ENCODE assay signal across 22 mouse cellular contexts in the genomic region with DNA sequence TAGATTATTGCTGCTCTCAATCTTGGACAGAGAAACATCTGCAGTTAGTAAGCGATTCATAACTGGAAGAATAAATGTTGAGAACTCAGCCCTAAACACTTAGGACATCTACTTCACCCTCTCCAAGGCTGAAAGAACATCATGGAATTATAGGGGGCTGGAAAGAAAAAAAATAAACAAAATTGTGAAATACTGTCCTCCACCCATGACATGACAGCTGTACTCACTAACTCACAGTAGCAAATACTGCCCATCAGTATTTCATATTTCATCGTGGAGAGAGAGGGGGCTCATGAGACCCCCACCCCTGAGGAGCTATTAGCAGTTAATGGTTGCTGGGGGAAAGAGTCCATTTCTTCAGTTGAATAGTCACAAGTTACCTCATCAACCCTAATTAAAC. TPM values are rescaled to one million over a fixed set of nuclear protein-coding genes. Genes with fewer than 3 reads are reported as not detected.
DNase-seq lines count a peak whose midpoint lies in the region; ATAC-seq and TF ChIP-seq lines count a peak whose summit lies in the region.
"Had no signal": no experiment of that assay in that cellular context is flagged by ENCODE, and none has a peak within 500 bp of the region (broad histone marks: within the 10 kb centered on the region; RNA-seq: fewer than 3 reads in every experiment).

No protein-coding gene starts in this region.

- H3K4me1 ChIP-seq in lung, embryonic 14.5 days (ENCODE audit: insufficient read depth) = no peaks in the 10 kb centered on the region
- no peaks in the 10 kb centered on the region for H3K4me1 ChIP-seq in lung, embryonic 16.5 days (replicated peaks; ENCODE audit: control insufficient read depth, insufficient read depth, low read length)
- no peaks in the 10 kb centered on the region for H3K4me1 ChIP-seq in midbrain, embryonic 11.5 days (ENCODE audit: control insufficient read depth, insufficient read depth, low read length)
- H3K4me1 ChIP-seq in midbrain, postnatal 0 days (ENCODE audit: insufficient read depth, low read length) = no peaks in the 10 kb centered on the region
- H3K4me1 ChIP-seq: embryonic facial prominence, embryonic 13.5 days; embryonic facial prominence, embryonic 15.5 days; forebrain, embryonic 10.5 days; forebrain, embryonic 12.5 days had no signal

- H3K9me3 ChIP-seq in lung, embryonic 14.5 days (ENCODE audit: low read depth, low read length) = no peaks in the 10 kb centered on the region
- H3K9me3 ChIP-seq in lung, embryonic 16.5 days (ENCODE audit: control insufficient read depth, low read length) = no peaks in the 10 kb centered on the region
- H3K9me3 ChIP-seq in midbrain, embryonic 11.5 days (ENCODE audit: control insufficient read depth, low read length) = no peaks in the 10 kb centered on the region
- no peaks in the 10 kb centered on the region for H3K9me3 ChIP-seq in midbrain, postnatal 0 days (ENCODE audit: low read length)
- H3K9me3 ChIP-seq: embryonic facial prominence, embryonic 13.5 days; embryonic facial prominence, embryonic 15.5 days; forebrain, embryonic 10.5 days; forebrain, embryonic 12.5 days had no signal

- H3K27ac ChIP-seq in lung, embryonic 14.5 days (ENCODE audit: low read depth) = no peak overlapping the region
- H3K27ac ChIP-seq in lung, embryonic 16.5 days (ENCODE audit: low read length) = no peak overlapping the region
- no peak overlapping the region for H3K27ac ChIP-seq in midbrain, embryonic 11.5 days (ENCODE audit: low read depth, low read length)
- H3K27ac ChIP-seq in midbrain, postnatal 0 days (ENCODE audit: low read depth, low read length) = no peak overlapping the region
- H3K27ac ChIP-seq: embryonic facial prominence, embryonic 13.5 days; embryonic facial prominence, embryonic 15.5 days; forebrain, embryonic 10.5 days; forebrain, embryonic 12.5 days had no signal

- 54% methylated on average over 2 of the region's 2 CpGs for WGBS in lung, embryonic 14.5 days
- 45% methylated on average over 2 of the region's 2 CpGs for WGBS in lung, embryonic 16.5 days
- 91% methylated on average over 2 of the region's 2 CpGs for WGBS in midbrain, embryonic 11.5 days
- WGBS in midbrain, postnatal 0 days = 95% methylated on average over 2 of the region's 2 CpGs

- H3K4me3 ChIP-seq in lung, embryonic 14.5 days (ENCODE audit: low read depth, low read length) = no peak overlapping the region
- no peak overlapping the region for H3K4me3 ChIP-seq in lung, embryonic 16.5 days (ENCODE audit: low read length)
- no peak overlapping the region for H3K4me3 ChIP-seq in midbrain, embryonic 11.5 days (ENCODE audit: low read depth, low read length)
- no peak overlapping the region for H3K4me3 ChIP-seq in midbrain, postnatal 0 days (ENCODE audit: low read depth, low read length)
- H3K4me3 ChIP-seq: embryonic facial prominence, embryonic 13.5 days; embryonic facial prominence, embryonic 15.5 days; erythroblast, embryonic 14.5 days; forebrain, embryonic 10.5 days; forebrain, embryonic 12.5 days had no signal

- peak; percentile 13 for DNase-seq in lung, embryonic 14.5 days
- DNase-seq in lung, adult 18-20 months = no peak
- no peak for DNase-seq in lung, postnatal 36 days
- peak; percentile 21 for DNase-seq in midbrain, embryonic 11.5 days (ENCODE audit: low spot score, missing footprints)
- no peak for DNase-seq in midbrain, postnatal 0 days (ENCODE audit: low spot score)
- DNase-seq: adrenal gland, adult 2 months; adrenal gland, postnatal 10 days; adrenal gland, postnatal 25 days; cerebellum, adult 11 months; cerebellum, adult 18-20 months; cerebellum, adult 8-10 months; cerebellum, adult 9-11 months; cerebellum, postnatal 14 days; cerebellum, postnatal 36 days; embryo, embryonic 11 days had no signal

- TF ChIP-seq CTCF in lung, embryonic 14.5 days (IDR thresholded peaks at IDR 0.05; ENCODE audit: low read depth) = no peak
- TF ChIP-seq CTCF in midbrain, postnatal 0 days (IDR thresholded peaks at IDR 0.05) = no peak

- 0 out of 2 replicates have a peak, but pooled peaks cover 4% of the 10 kb centered on the region for H3K36me3 ChIP-seq in lung, embryonic 14.5 days (ENCODE audit: insufficient read depth)
- H3K36me3 ChIP-seq in lung, embryonic 16.5 days (ENCODE audit: control insufficient read depth, insufficient read depth, low read length) = no peaks in the 10 kb centered on the region
- no peaks in the 10 kb centered on the region for H3K36me3 ChIP-seq in midbrain, embryonic 11.5 days (ENCODE audit: control insufficient read depth, insufficient read depth, low read length)
- H3K36me3 ChIP-seq in midbrain, postnatal 0 days (ENCODE audit: insufficient read depth, low read length) = no peaks in the 10 kb centered on the region
- H3K36me3 ChIP-seq: embryonic facial prominence, embryonic 15.5 days had no signal

- ATAC-seq in lung, embryonic 14.5 days (ENCODE audit: insufficient read depth) = no peak
- ATAC-seq in lung, embryonic 16.5 days (ENCODE audit: low read depth) = peak; percentile 57; the same call in 1 of the 2 replicates
- no peak for ATAC-seq in midbrain, embryonic 11.5 days (ENCODE audit: low FRiP score)
- ATAC-seq in midbrain, postnatal 0 days (ENCODE audit: low FRiP score) = no peak
- ATAC-seq: forebrain, embryonic 14.5 days had no signal

- H3K9ac ChIP-seq in lung, embryonic 14.5 days = no peak overlapping the region
- H3K9ac ChIP-seq in lung, embryonic 16.5 days (ENCODE audit: low read length) = no peak overlapping the region
- no peak overlapping the region for H3K9ac ChIP-seq in midbrain, embryonic 11.5 days (ENCODE audit: low read length)
- no peak overlapping the region for H3K9ac ChIP-seq in midbrain, postnatal 0 days (replicated peaks; ENCODE audit: low read length, poor library complexity, severe bottlenecking)
- H3K9ac ChIP-seq: embryonic facial prominence, embryonic 13.5 days; embryonic facial prominence, embryonic 15.5 days; forebrain, embryonic 12.5 days had no signal

- H3K27me3 ChIP-seq in lung, embryonic 14.5 days (ENCODE audit: insufficient read depth, low read length) = no peaks in the 10 kb centered on the region
- no peaks in the 10 kb centered on the region for H3K27me3 ChIP-seq in lung, embryonic 16.5 days (ENCODE audit: control insufficient read depth, insufficient read depth, low read depth, low read length)
- no peaks in the 10 kb centered on the region for H3K27me3 ChIP-seq in midbrain, embryonic 11.5 days (ENCODE audit: control insufficient read depth, insufficient read depth, low read length)
- no peaks in the 10 kb centered on the region for H3K27me3 ChIP-seq in midbrain, postnatal 0 days (ENCODE audit: insufficient read depth, low read length)
- H3K27me3 ChIP-seq: embryonic facial prominence, embryonic 13.5 days; embryonic facial prominence, embryonic 15.5 days; forebrain, embryonic 12.5 days had no signal

- H3K4me2 ChIP-seq in lung, embryonic 14.5 days = no peak overlapping the region
- no peak overlapping the region for H3K4me2 ChIP-seq in lung, embryonic 16.5 days (ENCODE audit: low read depth, low read length)
- H3K4me2 ChIP-seq in midbrain, embryonic 11.5 days = no peak overlapping the region
- H3K4me2 ChIP-seq in midbrain, postnatal 0 days (ENCODE audit: low read depth, low read length, poor library complexity, severe bottlenecking) = no peak overlapping the region
- H3K4me2 ChIP-seq: embryonic facial prominence, embryonic 13.5 days; embryonic facial prominence, embryonic 15.5 days; forebrain, embryonic 12.5 days had no signal

RNA-seq across cellular contexts. Expression of a gene that starts 38.4 kb away (rescaled TPM):
- 17.4 and 19.9 TPM in 2 replicates for polyA plus RNA-seq in lung, embryonic 14.5 days (2014; fragmentation: Nextera tagmentation; extraction: Ambion mirVana)
- 12.0 and 12.5 TPM in 2 replicates for polyA plus RNA-seq in lung, embryonic 16.5 days (2015; fragmentation: Nextera tagmentation; extraction: Ambion mirVana)
- polyA plus RNA-seq in midbrain, embryonic 11.5 days (2014; fragmentation: Nextera tagmentation; extraction: Ambion mirVana) = 11.0 and 11.1 TPM in 2 replicates
- total RNA-seq in midbrain, postnatal 0 days (2014; rRNA removed) = 34.1 and 40.4 TPM in 2 replicates
- 4.9 and 7.2 TPM in 2 replicates for polyA plus RNA-seq in midbrain, postnatal 0 days (2015; fragmentation: Nextera tagmentation; extraction: Ambion mirVana)

RNA-seq across cellular contexts. Expression of a gene that starts 56.8 kb away (rescaled TPM):
- polyA plus RNA-seq in lung, embryonic 14.5 days (2014; fragmentation: Nextera tagmentation; extraction: Ambion mirVana) = 2.4 and 3.1 TPM in 2 replicates
- 1.8 and 2.0 TPM in 2 replicates for polyA plus RNA-seq in lung, embryonic 16.5 days (2015; fragmentation: Nextera tagmentation; extraction: Ambion mirVana)
- polyA plus RNA-seq in midbrain, embryonic 11.5 days (2014; fragmentation: Nextera tagmentation; extraction: Ambion mirVana) = 2.1 and 2.3 TPM in 2 replicates
- total RNA-seq in midbrain, postnatal 0 days (2014; rRNA removed) = 2.1 and 2.6 TPM in 2 replicates
- 0.75 and 0.78 TPM in 2 replicates for polyA plus RNA-seq in midbrain, postnatal 0 days (2015; fragmentation: Nextera tagmentation; extraction: Ambion mirVana)

Comparison
In these comparisons a context has a peak if more than half of its experiments do, and no peak if none do; other contexts are left out.
1. DNase-seq: peak in lung, embryonic 14.5 days (single experiment) and midbrain, embryonic 11.5 days (single experiment); none in lung, adult 18-20 months (0 of 2), lung, postnatal 36 days (single experiment) and midbrain, postnatal 0 days (single experiment).